Mouse (Mus musculus) brain, embryonic 14.5 days (tissue): ENCODE data around the gene Fxn.

Experiments used
- CTCF ChIP-seq: fragments of 200-500 bp; IDR thresholded peaks from 2 replicates; pipeline ENCODE4 v1.5.1; 2012; ENCODE audit warnings: inconsistent platforms, mild to moderate bottlenecking, moderate library complexity, borderline replicate concordance; ENCODE audit not compliant: insufficient read depth, insufficient read length; ENCODE audit errors: extremely low read depth
- POLR2A ChIP-seq: fragments of 200-500 bp; IDR thresholded peaks from 2 replicates; pipeline ENCODE4 v1.6.1; 2012; ENCODE audit warnings: mild to moderate bottlenecking, inconsistent platforms, borderline replicate concordance; ENCODE audit not compliant: poor library complexity, insufficient read depth, insufficient read length, severe bottlenecking; ENCODE audit errors: extremely low read depth

GRCm38 (mm10) chr19:24259390-24260351 lies 20.7 kb downstream of the Fxn start:
- TF ChIP-seq CTCF = no peak
- TF ChIP-seq POLR2A = no peak
